Mouse (Mus musculus) embryonic facial prominence, embryonic 15.5 days (tissue): ENCODE measurements at regions not wholly inside any gene's neighbourhood (a gene's known extent, or its start where the extent isn't known, plus 50 kb on each side); places are given as distances from the start of the nearest gene placed in this dataset.

Source experiments
- ATAC-seq: fragments of 200-750 bp; cut with Nextera tagmentation; 2 replicates; pipeline ENCODE4 v1.8.0; 2017; ENCODE audit warnings: low read depth, moderate TSS enrichment; ENCODE audit not compliant: insufficient number of reproducible peaks, low FRiP score, low TSS enrichment
- H3K27ac ChIP-seq: fragments of 300-500 bp; sonication (generic); replicated peaks from 2 replicates; pipeline ENCODE4 v1.5.1; 2015; ENCODE audit warnings: mild to moderate bottlenecking, inconsistent platforms
- H3K27me3 ChIP-seq: fragments of 300-500 bp; sonication (generic); 2 replicates; pipeline ENCODE4 v1.6.1; 2015; ENCODE audit warnings: inconsistent platforms
- H3K36me3 ChIP-seq: fragments of 300-500 bp; sonication (generic); 2 replicates; pipeline ENCODE4 v1.6.1; 2015; ENCODE audit warnings: mild to moderate bottlenecking, inconsistent platforms
- H3K4me1 ChIP-seq: fragments of 300-500 bp; sonication (generic); 2 replicates; pipeline ENCODE4 v1.6.1; 2015; ENCODE audit warnings: inconsistent platforms
- H3K4me2 ChIP-seq: fragments of 300-500 bp; sonication (generic); replicated peaks from 2 replicates; pipeline ENCODE4 v1.6.1; 2015; ENCODE audit warnings: mild to moderate bottlenecking, inconsistent platforms
- H3K4me3 ChIP-seq: fragments of 300-500 bp; sonication (generic); replicated peaks from 2 replicates; pipeline ENCODE4 v1.5.1; 2015; ENCODE audit warnings: mild to moderate bottlenecking, inconsistent platforms
- H3K9ac ChIP-seq: fragments of 300-500 bp; sonication (generic); 2 replicates; pipeline ENCODE4 v1.6.1; 2015; ENCODE audit warnings: inconsistent platforms
- H3K9me3 ChIP-seq: fragments of 300-500 bp; sonication (generic); replicated peaks from 2 replicates; pipeline ENCODE4 v1.6.1; 2016; ENCODE audit warnings: inconsistent platforms
- WGBS: fragments of 180-500 bp; shearing (Covaris S2); methylation state at CpG from one replicate; pipeline ENCODE4 v1.1.7; 2015; 5-methylcytosine and 5-hydroxymethylcytosine counted together

GRCm38 (mm10) chr10:56453578-56454069 lies 76.5 kb downstream of the Gja1 start:
- WGBS, result 88% methylated on average over 4 of the region's 4 CpGs
- ATAC-seq, result peak; percentile 11; the same call in 1 of the 2 replicates

GRCm38 (mm10) chr10:56455867-56456468 lies 78.8 kb downstream of the Gja1 start:
- Histone ChIP-seq H3K4me1 (no peaks in the 10 kb centered on the region), H3K27me3 (no peaks in the 10 kb centered on the region), H3K9ac (no peak overlapping the region), H3K4me2 (no peak overlapping the region), H3K36me3 (no peaks in the 10 kb centered on the region), H3K4me3 (no peak overlapping the region), H3K27ac (no peak overlapping the region), H3K9me3 (no peaks in the 10 kb centered on the region)
- ATAC-seq, result no peak
- 73% methylated on average over 2 of the region's 2 CpGs for WGBS

More at GRCm38 (mm10) chr10:56453578-56454069, 76.5 kb downstream of the Gja1 start:
- no peak overlapping the region for H3K4me2 ChIP-seq
- H3K4me3 ChIP-seq, result no peak overlapping the region
- no peak overlapping the region for H3K27ac ChIP-seq
- H3K27me3 ChIP-seq, result no peaks in the 10 kb centered on the region
- no peaks in the 10 kb centered on the region for H3K9me3 ChIP-seq
- no peaks in the 10 kb centered on the region for H3K4me1 ChIP-seq
- H3K9ac ChIP-seq, result no peak overlapping the region
- no peaks in the 10 kb centered on the region for H3K36me3 ChIP-seq

GRCm38 (mm10) chr10:56468537-56468936 lies 91.4 kb downstream of the Gja1 start:
- Histone ChIP-seq H3K36me3 (no peaks in the 10 kb centered on the region), H3K4me2 (peak overlapping the region; percentile 49), H3K9me3 (no peaks in the 10 kb centered on the region), H3K27me3 (no peaks in the 10 kb centered on the region), H3K9ac (no peak overlapping the region), H3K27ac (peak overlapping the region; percentile 78), H3K4me3 (peak overlapping the region; percentile 33; the same call in 1 of the 2 replicates), H3K4me1 (peaks cover 11% of the 10 kb centered on the region)
- no peak for ATAC-seq
- WGBS, result 7% methylated on average over 6 of the region's 6 CpGs

GRCm38 (mm10) chr10:56468993-56469712 lies 92.0 kb downstream of the Gja1 start:
- Histone ChIP-seq H3K9me3 (no peaks in the 10 kb centered on the region), H3K4me2 (peak overlapping the region; percentile 49), H3K36me3 (no peaks in the 10 kb centered on the region), H3K27me3 (no peaks in the 10 kb centered on the region), H3K27ac (peak overlapping the region; percentile 78), H3K4me3 (peak overlapping the region; percentile 33), H3K4me1 (peaks cover 11% of the 10 kb centered on the region), H3K9ac (no peak overlapping the region)
- WGBS, result 6% methylated on average over 15 of the region's 15 CpGs
- ATAC-seq, result peak; percentile 76

GRCm38 (mm10) chr10:56469895-56470294 lies 92.8 kb downstream of the Gja1 start:
- ATAC-seq, result no peak
- Histone ChIP-seq H3K27ac (0 out of 2 replicates have a peak overlapping the region, but pooled peaks have one; percentile 14), H3K9me3 (no peaks in the 10 kb centered on the region), H3K9ac (no peak overlapping the region), H3K4me2 (no peak overlapping the region; the same call in 1 of the 2 replicates), H3K36me3 (no peaks in the 10 kb centered on the region), H3K4me3 (no peak overlapping the region), H3K4me1 (peaks cover 11% of the 10 kb centered on the region), H3K27me3 (no peaks in the 10 kb centered on the region)
- 52% methylated on average over 3 of the region's 3 CpGs for WGBS

- no peak for ATAC-seq
- no peaks in the 10 kb centered on the region for H3K4me1 ChIP-seq
- H3K9ac ChIP-seq, result no peak overlapping the region
- H3K36me3 ChIP-seq, result no peaks in the 10 kb centered on the region
- WGBS, result 87% methylated on average over 6 of the region's 6 CpGs
- H3K4me2 ChIP-seq, result no peak overlapping the region
- H3K27ac ChIP-seq, result no peak overlapping the region
- H3K4me3 ChIP-seq, result no peak overlapping the region
- no peaks in the 10 kb centered on the region for H3K9me3 ChIP-seq
- H3K27me3 ChIP-seq, result no peaks in the 10 kb centered on the region
These were observed 97.8 kb downstream of the Gja1 start for GRCm38 (mm10) chr10:56474951-56475350.

GRCm38 (mm10) chr10:56482156-56482716 lies 105.1 kb downstream of the Gja1 start:
- no peak overlapping the region for H3K4me2 ChIP-seq
- H3K9ac ChIP-seq, result no peak overlapping the region
- no peak overlapping the region for H3K4me3 ChIP-seq
- H3K4me1 ChIP-seq, result no peaks in the 10 kb centered on the region
- ATAC-seq, result no peak
- H3K36me3 ChIP-seq, result no peaks in the 10 kb centered on the region
- H3K9me3 ChIP-seq, result no peaks in the 10 kb centered on the region
- H3K27ac ChIP-seq, result no peak overlapping the region
- no peaks in the 10 kb centered on the region for H3K27me3 ChIP-seq
- WGBS, result 38% methylated on average over 9 of the region's 9 CpGs

- ATAC-seq, result no peak
- H3K36me3 ChIP-seq, result no peaks in the 10 kb centered on the region
These were observed 107.8 kb downstream of the Gja1 start for GRCm38 (mm10) chr10:56484931-56485330.

GRCm38 (mm10) chr10:56485746-56486145 lies 108.6 kb downstream of the Gja1 start:
- H3K27me3 ChIP-seq, result no peaks in the 10 kb centered on the region
- WGBS, result 94% methylated on average over 5 of the region's 5 CpGs

More at GRCm38 (mm10) chr10:56484931-56485330, 107.8 kb downstream of the Gja1 start:
- 81% methylated on average over 8 of the region's 8 CpGs for WGBS
- Histone ChIP-seq H3K27me3 (no peaks in the 10 kb centered on the region), H3K4me2 (no peak overlapping the region), H3K9ac (no peak overlapping the region), H3K9me3 (no peaks in the 10 kb centered on the region), H3K27ac (no peak overlapping the region), H3K4me3 (no peak overlapping the region), H3K4me1 (no peaks in the 10 kb centered on the region)

GRCm38 (mm10) chr10:56486584-56486983 lies 109.5 kb downstream of the Gja1 start:
- Histone ChIP-seq H3K27me3 (no peaks in the 10 kb centered on the region), H3K36me3 (no peaks in the 10 kb centered on the region), H3K27ac (peak overlapping the region; percentile 58; the same call in 1 of the 2 replicates), H3K9ac (no peak overlapping the region), H3K4me2 (no peak overlapping the region), H3K4me1 (no peaks in the 10 kb centered on the region), H3K4me3 (no peak overlapping the region), H3K9me3 (no peaks in the 10 kb centered on the region)
- ATAC-seq, result peak; percentile 29; the same call in 1 of the 2 replicates
- 20% methylated on average over 6 of the region's 6 CpGs for WGBS

More at GRCm38 (mm10) chr10:56485746-56486145, 108.6 kb downstream of the Gja1 start:
- Histone ChIP-seq H3K4me2 (no peak overlapping the region), H3K9me3 (no peaks in the 10 kb centered on the region), H3K4me1 (no peaks in the 10 kb centered on the region), H3K27ac (no peak overlapping the region), H3K9ac (no peak overlapping the region), H3K4me3 (no peak overlapping the region), H3K36me3 (no peaks in the 10 kb centered on the region)
- no peak for ATAC-seq

GRCm38 (mm10) chr10:56493461-56493860 lies 116.3 kb downstream of the Gja1 start:
- Histone ChIP-seq H3K4me3 (no peak overlapping the region), H3K27me3 (no peaks in the 10 kb centered on the region), H3K9me3 (no peaks in the 10 kb centered on the region), H3K27ac (no peak overlapping the region), H3K4me2 (no peak overlapping the region), H3K36me3 (no peaks in the 10 kb centered on the region), H3K4me1 (no peaks in the 10 kb centered on the region), H3K9ac (no peak overlapping the region)
- WGBS, result 47% methylated on average over 1 of the region's 1 CpGs
- no peak for ATAC-seq
